Mouse (Mus musculus) heart, embryonic 11.5 days (tissue): ENCODE results near the gene Chrna1. TPM values are rescaled to one million over a fixed set of nuclear protein-coding genes. Genes with fewer than 3 reads are reported as not detected.

Experiments
- ATAC-seq: fragments of 200-750 bp; cut with Nextera tagmentation; replicated peaks from 2 replicates; pipeline ENCODE4 v1.8.0; 2017; ENCODE audit warnings: moderate library complexity; ENCODE audit not compliant: insufficient number of reproducible peaks, low FRiP score, low TSS enrichment
- H3K27ac ChIP-seq: fragments of 300-500 bp; sonication (generic); 2 replicates; pipeline ENCODE4 v1.5.1; 2014; ENCODE audit warnings: mild to moderate bottlenecking, low read depth, low read length
- H3K27me3 ChIP-seq: fragments of 300-500 bp; sonication (generic); 2 replicates; pipeline ENCODE4 v1.6.1; 2014; ENCODE audit warnings: mild to moderate bottlenecking, low read length, mixed read lengths; ENCODE audit not compliant: control insufficient read depth, insufficient read depth
- H3K36me3 ChIP-seq: fragments of 300-500 bp; sonication (generic); 2 replicates; pipeline ENCODE4 v1.6.1; 2014; ENCODE audit warnings: mild to moderate bottlenecking, low read length, moderate library complexity, mixed read lengths; ENCODE audit not compliant: control insufficient read depth, insufficient read depth
- H3K4me1 ChIP-seq: fragments of 300-500 bp; sonication (generic); 2 replicates; pipeline ENCODE4 v1.6.1; 2014; ENCODE audit warnings: low read length; ENCODE audit not compliant: control insufficient read depth, insufficient read depth
- H3K4me2 ChIP-seq: fragments of 300-500 bp; sonication (generic); 2 replicates; pipeline ENCODE4 v1.6.1; 2014; ENCODE audit warnings: mild to moderate bottlenecking, moderate library complexity
- H3K4me3 ChIP-seq: fragments of 300-500 bp; sonication (generic); 2 replicates; pipeline ENCODE4 v1.5.1; 2014; ENCODE audit warnings: low read depth, low read length
- H3K9ac ChIP-seq: fragments of 300-500 bp; sonication (generic); 2 replicates; pipeline ENCODE4 v1.6.1; 2014; ENCODE audit warnings: mild to moderate bottlenecking, low read depth, low read length, moderate library complexity
- H3K9me3 ChIP-seq: fragments of 300-500 bp; sonication (generic); replicated peaks from 2 replicates; pipeline ENCODE4 v1.6.1; 2016; ENCODE audit warnings: low read length; ENCODE audit not compliant: control insufficient read depth
- WGBS: fragments of 180-500 bp; shearing (Covaris S2); extraction: QIAGEN DNeasy Blood & Tissue Kit; methylation state at CpG from one replicate; pipeline ENCODE4 v1.1.7; 2014; ENCODE audit not compliant: insufficient replicate concordance; 5-methylcytosine and 5-hydroxymethylcytosine counted together
- polyA plus RNA-seq: library from polyadenylated mRNA; unstranded; fragments of >200 nt; fragmentation: Nextera tagmentation; extraction: Ambion mirVana; gene quantifications from 2 replicates; pipeline ENCODE4 v1.2.1, GENCODE M21; 2014

The Chrna1 gene
- polyA plus RNA-seq, 1 experiment from 2014 or later, result 0.33 TPM

- peaks cover 10% of the 10 kb centered on the region for H3K4me1 ChIP-seq
- H3K4me2 ChIP-seq, result no peak overlapping the region
- no peak for ATAC-seq
- WGBS, result 37% methylated on average over 3 of the region's 3 CpGs
- H3K27me3 ChIP-seq, result no peaks in the 10 kb centered on the region
- no peak overlapping the region for H3K27ac ChIP-seq
- no peaks in the 10 kb centered on the region for H3K36me3 ChIP-seq
- H3K4me3 ChIP-seq, result no peak overlapping the region
- H3K9ac ChIP-seq, result no peak overlapping the region
- H3K9me3 ChIP-seq, result no peaks in the 10 kb centered on the region
Measured at GRCm38 (mm10) chr2:73609724-73610210, 29.6 kb upstream of the Chrna1 start.

- no peak overlapping the region for H3K4me3 ChIP-seq
- no peak for ATAC-seq
- H3K36me3 ChIP-seq, result no peaks in the 10 kb centered on the region
- H3K9me3 ChIP-seq, result no peaks in the 10 kb centered on the region
- peaks cover 10% of the 10 kb centered on the region for H3K4me1 ChIP-seq
- no peak overlapping the region for H3K27ac ChIP-seq
- 77% methylated on average over 5 of the region's 5 CpGs for WGBS
- no peak overlapping the region for H3K4me2 ChIP-seq
- no peak overlapping the region for H3K9ac ChIP-seq
- H3K27me3 ChIP-seq, result no peaks in the 10 kb centered on the region
Measured at GRCm38 (mm10) chr2:73609067-73609723, 29.1 kb upstream of the Chrna1 start.

- no peaks in the 10 kb centered on the region for H3K36me3 ChIP-seq
- WGBS, result 65% methylated on average over 6 of the region's 6 CpGs
- H3K27ac ChIP-seq, result no peak overlapping the region
- no peak overlapping the region for H3K4me3 ChIP-seq
- ATAC-seq, result no peak
- no peak overlapping the region for H3K9ac ChIP-seq
- no peaks in the 10 kb centered on the region for H3K9me3 ChIP-seq
- no peaks in the 10 kb centered on the region for H3K27me3 ChIP-seq
- H3K4me1 ChIP-seq, result peaks cover 10% of the 10 kb centered on the region
- H3K4me2 ChIP-seq, result no peak overlapping the region
Measured at GRCm38 (mm10) chr2:73608391-73608790, 28.3 kb upstream of the Chrna1 start.

GRCm38 (mm10) chr2:73607609-73608008 is 27.5 kb upstream of the Chrna1 start:
- ATAC-seq, result no peak
- no peak overlapping the region for H3K27ac ChIP-seq
- H3K4me1 ChIP-seq, result peaks cover 10% of the 10 kb centered on the region
- H3K27me3 ChIP-seq, result no peaks in the 10 kb centered on the region
- H3K9ac ChIP-seq, result no peak overlapping the region
- H3K4me2 ChIP-seq, result no peak overlapping the region
- WGBS, result 24% methylated on average over 4 of the region's 4 CpGs
- no peaks in the 10 kb centered on the region for H3K9me3 ChIP-seq
- H3K4me3 ChIP-seq, result no peak overlapping the region
- no peaks in the 10 kb centered on the region for H3K36me3 ChIP-seq

GRCm38 (mm10) chr2:73607146-73607545 is 27.0 kb upstream of the Chrna1 start:
- Histone ChIP-seq H3K9ac (no peak overlapping the region), H3K4me2 (no peak overlapping the region), H3K27me3 (no peaks in the 10 kb centered on the region), H3K27ac (no peak overlapping the region), H3K36me3 (no peaks in the 10 kb centered on the region), H3K4me1 (peaks cover 10% of the 10 kb centered on the region), H3K4me3 (no peak overlapping the region), H3K9me3 (no peaks in the 10 kb centered on the region)
- ATAC-seq, result no peak
- WGBS, result 59% methylated on average over 2 of the region's 2 CpGs

GRCm38 (mm10) chr2:73606616-73607015 is 26.5 kb upstream of the Chrna1 start:
- H3K9ac ChIP-seq, result no peak overlapping the region
- H3K27me3 ChIP-seq, result no peaks in the 10 kb centered on the region
- 81% methylated on average over 6 of the region's 6 CpGs for WGBS
- no peak overlapping the region for H3K27ac ChIP-seq
- H3K4me2 ChIP-seq, result no peak overlapping the region
- no peaks in the 10 kb centered on the region for H3K36me3 ChIP-seq
- H3K4me3 ChIP-seq, result no peak overlapping the region
- no peaks in the 10 kb centered on the region for H3K9me3 ChIP-seq
- H3K4me1 ChIP-seq, result peaks cover 10% of the 10 kb centered on the region
- no peak for ATAC-seq

- Histone ChIP-seq H3K9ac (no peak overlapping the region), H3K27ac (no peak overlapping the region), H3K9me3 (no peaks in the 10 kb centered on the region), H3K4me1 (peaks cover 10% of the 10 kb centered on the region), H3K36me3 (no peaks in the 10 kb centered on the region), H3K4me2 (no peak overlapping the region), H3K4me3 (no peak overlapping the region), H3K27me3 (no peaks in the 10 kb centered on the region)
- 70% methylated on average over 8 of the region's 8 CpGs for WGBS
- no peak for ATAC-seq
Measured at GRCm38 (mm10) chr2:73605077-73605476, 24.9 kb upstream of the Chrna1 start.

- H3K4me2 ChIP-seq, result no peak overlapping the region
- H3K9ac ChIP-seq, result no peak overlapping the region
- no peak for ATAC-seq
- peaks cover 10% of the 10 kb centered on the region for H3K4me1 ChIP-seq
- H3K36me3 ChIP-seq, result no peaks in the 10 kb centered on the region
- H3K27me3 ChIP-seq, result no peaks in the 10 kb centered on the region
- WGBS, result 84% methylated on average over 2 of the region's 2 CpGs
- H3K4me3 ChIP-seq, result no peak overlapping the region
- no peaks in the 10 kb centered on the region for H3K9me3 ChIP-seq
- no peak overlapping the region for H3K27ac ChIP-seq
Measured at GRCm38 (mm10) chr2:73604579-73604978, 24.4 kb upstream of the Chrna1 start.

- Histone ChIP-seq H3K9me3 (no peaks in the 10 kb centered on the region), H3K27me3 (no peaks in the 10 kb centered on the region), H3K27ac (no peak overlapping the region), H3K9ac (no peak overlapping the region), H3K36me3 (no peaks in the 10 kb centered on the region), H3K4me1 (peaks cover 10% of the 10 kb centered on the region), H3K4me2 (no peak overlapping the region), H3K4me3 (no peak overlapping the region)
- ATAC-seq, result no peak
- WGBS, result 56% methylated on average over 2 of the region's 2 CpGs
Measured at GRCm38 (mm10) chr2:73600650-73601049, 20.5 kb upstream of the Chrna1 start.
